Mouse (Mus musculus) liver, embryonic 11.5 days (tissue): ENCODE measurements at regions not wholly inside any gene's neighbourhood (a gene's known extent, or its start where the extent isn't known, plus 50 kb on each side); places are given as distances from the start of the nearest gene placed in this dataset.

Source experiments
- ATAC-seq: fragments of 200-750 bp; cut with Nextera tagmentation; replicated peaks from 2 replicates; pipeline ENCODE4 v1.8.0; 2017; ENCODE audit warnings: moderate number of reproducible peaks, mild to moderate bottlenecking, moderate TSS enrichment, moderate library complexity; ENCODE audit not compliant: low FRiP score
- DNase-seq: peaks from one replicate; pipeline ENCODE4 v3.0.0-alpha.2; 2017; ENCODE audit warnings: low spot score
- H3K27ac ChIP-seq: fragments of 300-500 bp; sonication (generic); 2 replicates; pipeline ENCODE4 v1.5.1; 2014; ENCODE audit warnings: mild to moderate bottlenecking, low read depth, low read length, control low read depth
- H3K27me3 ChIP-seq: fragments of 300-500 bp; sonication (generic); replicated peaks from 2 replicates; pipeline ENCODE4 v1.6.1; 2014; ENCODE audit warnings: low read length, mixed read lengths; ENCODE audit not compliant: control insufficient read depth, insufficient read depth
- H3K36me3 ChIP-seq: fragments of 300-500 bp; sonication (generic); 2 replicates; pipeline ENCODE4 v1.6.1; 2014; ENCODE audit warnings: mild to moderate bottlenecking, low read length, moderate library complexity, mixed read lengths; ENCODE audit not compliant: control insufficient read depth, insufficient read depth
- H3K4me1 ChIP-seq: fragments of 300-500 bp; sonication (generic); replicated peaks from 2 replicates; pipeline ENCODE4 v1.6.1; 2014; ENCODE audit warnings: low read length, mixed read lengths; ENCODE audit not compliant: control insufficient read depth, insufficient read depth
- H3K4me2 ChIP-seq: fragments of 300-500 bp; sonication (generic); 2 replicates; pipeline ENCODE4 v1.6.1; 2014; ENCODE audit warnings: mild to moderate bottlenecking, control low read depth, moderate library complexity
- H3K4me3 ChIP-seq: fragments of 300-500 bp; sonication (generic); 2 replicates; pipeline ENCODE4 v1.5.1; 2014; ENCODE audit warnings: low read depth, low read length, control low read depth
- H3K9ac ChIP-seq: fragments of 300-500 bp; sonication (generic); 2 replicates; pipeline ENCODE4 v1.6.1; 2014; ENCODE audit warnings: low read depth, low read length, control low read depth
- H3K9me3 ChIP-seq: fragments of 300-500 bp; sonication (generic); 2 replicates; pipeline ENCODE4 v1.6.1; 2016; ENCODE audit warnings: low read length, inconsistent platforms, mixed read lengths; ENCODE audit not compliant: control insufficient read depth
- WGBS: fragments of 180-500 bp; shearing (Covaris S2); extraction: QIAGEN DNeasy Blood & Tissue Kit; methylation state at CpG from one replicate; pipeline ENCODE4 v1.1.7; 2014; 5-methylcytosine and 5-hydroxymethylcytosine counted together

- H3K27me3 ChIP-seq: no peaks in the 10 kb centered on the region
- no peaks in the 10 kb centered on the region for H3K36me3 ChIP-seq
- H3K4me1 ChIP-seq: no peaks in the 10 kb centered on the region
- H3K27ac ChIP-seq: no peak overlapping the region
- ATAC-seq (no peak), DNase-seq (no peak)
- no peaks in the 10 kb centered on the region for H3K9me3 ChIP-seq
- WGBS: 68% methylated on average over 5 of the region's 5 CpGs
- no peak overlapping the region for H3K9ac ChIP-seq
- no peak overlapping the region for H3K4me3 ChIP-seq
- no peak overlapping the region for H3K4me2 ChIP-seq
These were observed 168.3 kb upstream of the Rsrc1 start for GRCm38 (mm10) chr3:66812686-66813445.

DNA sequence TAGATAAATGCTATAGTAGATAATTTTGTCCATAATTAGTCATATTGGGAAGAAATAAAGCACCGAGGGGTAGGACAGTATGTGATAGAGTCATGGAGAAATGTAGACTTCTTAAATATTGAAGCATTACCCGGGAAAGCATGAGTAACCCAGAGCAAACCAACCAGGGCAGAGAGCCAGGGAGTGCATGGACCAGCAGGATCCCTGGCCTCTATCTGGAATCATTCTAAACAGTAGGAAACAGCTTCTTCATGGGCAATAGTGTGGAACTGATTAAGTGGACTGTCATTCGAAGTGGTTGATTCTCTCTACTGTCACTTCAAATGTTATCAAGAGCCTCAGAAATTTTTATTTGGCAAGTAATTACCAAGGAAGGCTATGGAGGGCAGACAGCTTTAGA lies 155.4 kb upstream of the Rsrc1 start:
- Histone ChIP-seq H3K9me3 (no peaks in the 10 kb centered on the region), H3K4me2 (no peak overlapping the region), H3K27me3 (no peaks in the 10 kb centered on the region), H3K36me3 (no peaks in the 10 kb centered on the region), H3K4me3 (no peak overlapping the region), H3K27ac (no peak overlapping the region), H3K9ac (no peak overlapping the region), H3K4me1 (no peaks in the 10 kb centered on the region)
- ATAC-seq: no peak
- 74% methylated on average over 3 of the region's 3 CpGs for WGBS
- no peak for DNase-seq
